Mouse (Mus musculus): ENCODE measurements around the gene Chd4.
"Not testable (repeated sequence)": the region's sequence is repeated elsewhere in the genome, so short reads cannot be mapped to it uniquely, and the experiment has no call there.

The Chd4 gene

DNA sequence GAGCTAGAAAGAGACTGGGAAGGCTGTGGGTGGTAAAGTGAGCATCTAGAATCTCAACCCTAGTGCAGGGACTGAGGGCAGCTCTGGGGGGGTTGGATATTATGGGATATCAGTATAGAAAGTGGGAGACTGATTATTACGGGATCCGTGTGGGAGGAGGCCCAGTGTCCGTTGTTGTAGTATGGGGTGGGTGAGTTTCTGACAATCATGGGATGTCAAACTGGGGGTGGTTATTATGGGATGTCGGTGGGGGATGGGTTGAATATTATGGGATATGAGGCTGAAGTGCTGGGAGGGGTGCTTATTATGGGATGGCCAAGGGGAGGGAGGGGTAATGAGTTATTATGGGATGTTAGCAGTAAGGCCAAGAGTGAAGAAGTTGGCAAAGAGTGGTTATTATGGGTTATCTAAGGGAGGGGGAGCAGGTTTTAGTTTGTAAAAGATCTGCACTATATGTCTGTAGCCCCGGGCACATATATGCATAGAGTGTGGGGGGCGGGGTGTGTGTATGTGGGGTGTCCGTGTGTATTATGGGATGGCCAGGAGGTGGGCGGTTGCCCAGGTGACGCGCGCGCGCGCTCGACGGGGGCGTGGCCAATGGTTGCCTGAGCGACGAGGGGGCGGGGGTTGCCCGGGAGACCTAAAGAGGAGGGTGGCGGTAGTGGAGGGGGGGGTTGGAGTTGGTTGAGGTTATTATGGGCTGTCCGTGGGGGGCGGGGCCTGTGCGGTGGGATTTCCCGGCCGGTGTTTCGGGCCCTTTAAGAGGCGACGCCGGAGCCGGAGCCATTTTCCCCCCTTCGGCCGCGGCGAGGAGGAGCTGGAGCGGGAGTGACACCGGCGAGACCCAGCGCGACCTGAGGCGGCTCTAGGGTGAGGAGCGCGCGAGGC lies at the start of gene Chd4:
Gene Chd4, plus strand, starts transcription at position 591 of the 888 bp plus-strand sequence.
- DNase-seq = peak; percentile 92

- DNase-seq = peak; percentile 81
Measured at GRCm38 (mm10) chr6:125046691-125047090, 49.1 kb upstream of the Chd4 start.

GRCm38 (mm10) chr6:125049678-125050077 lies 46.1 kb upstream of the Chd4 start, which contains the start of gene Acrbp:
TSS of gene Acrbp (plus strand) at chr6:125049689.
- DNase-seq = no peak

DNA sequence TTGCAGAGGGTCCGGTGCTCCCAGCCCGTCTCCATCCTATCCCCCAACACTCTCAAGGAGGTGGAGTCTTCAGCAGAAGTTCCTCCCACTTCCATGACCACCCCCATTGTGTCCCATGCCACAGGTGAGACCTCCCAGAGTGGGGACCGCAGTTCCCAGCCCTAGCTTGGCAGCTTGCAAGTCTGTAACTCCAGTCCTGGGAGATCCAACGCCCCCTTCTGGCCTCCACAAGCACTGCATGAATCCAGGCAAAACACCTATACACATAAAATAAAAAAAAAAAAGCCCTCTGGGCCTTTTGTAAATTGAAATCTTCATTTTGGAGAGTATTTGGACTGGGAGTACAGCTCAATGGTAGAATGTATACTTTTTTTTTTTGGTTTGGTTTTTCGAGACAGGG lies 44.5 kb upstream of the Chd4 start:
- DNase-seq = no peak

DNA sequence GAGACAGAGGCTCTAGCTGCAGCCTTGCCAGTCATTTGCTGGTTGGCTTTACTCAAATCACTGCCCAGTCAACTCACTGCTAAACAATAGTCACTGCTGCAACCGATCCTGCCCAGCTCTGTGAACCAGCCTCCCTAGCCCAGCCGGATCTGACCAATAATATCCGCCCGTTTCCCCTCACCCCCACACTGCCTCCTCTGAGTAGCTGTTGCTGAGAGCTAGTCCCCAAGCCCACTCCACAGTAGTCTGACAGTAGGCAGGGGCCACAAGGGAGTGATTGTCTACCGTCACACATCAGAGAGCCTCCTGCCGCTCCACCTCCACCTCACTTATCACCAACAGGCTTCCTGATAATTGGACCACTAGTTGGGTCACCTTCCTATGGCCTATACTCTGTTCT lies 34.3 kb upstream of the Chd4 start:
- no peak for DNase-seq

- no peak for DNase-seq
Measured at GRCm38 (mm10) chr6:125062511-125062910, 33.3 kb upstream of the Chd4 start.

GRCm38 (mm10) chr6:125063906-125064305 lies 31.9 kb upstream of the Chd4 start:
- no peak for DNase-seq

DNA sequence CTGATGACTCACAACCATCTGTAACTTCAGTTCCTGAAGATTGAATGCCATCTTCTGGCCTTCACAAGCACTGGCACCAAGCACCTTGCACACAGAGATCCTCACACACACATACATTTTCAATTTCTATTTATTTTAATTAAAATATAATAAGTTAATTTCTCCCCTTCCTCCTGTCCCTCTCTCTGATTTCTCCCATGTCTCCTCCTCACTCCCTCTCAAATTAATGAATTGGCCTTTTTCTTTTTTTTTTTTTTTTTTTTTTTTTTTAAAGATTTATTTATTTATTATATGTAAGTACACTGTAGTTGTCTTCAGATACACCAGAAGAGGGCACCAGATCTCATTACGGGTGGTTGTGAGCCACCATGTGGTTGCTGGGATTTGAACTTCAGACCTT lies 30.6 kb upstream of the Chd4 start:
- not testable (repeated sequence) for DNase-seq

GRCm38 (mm10) chr6:125067571-125067995 lies 28.2 kb upstream of the Chd4 start, which contains the start of gene Lpar5:
TSS of gene Lpar5 (plus strand) at chr6:125067920.
- no peak for DNase-seq

DNA sequence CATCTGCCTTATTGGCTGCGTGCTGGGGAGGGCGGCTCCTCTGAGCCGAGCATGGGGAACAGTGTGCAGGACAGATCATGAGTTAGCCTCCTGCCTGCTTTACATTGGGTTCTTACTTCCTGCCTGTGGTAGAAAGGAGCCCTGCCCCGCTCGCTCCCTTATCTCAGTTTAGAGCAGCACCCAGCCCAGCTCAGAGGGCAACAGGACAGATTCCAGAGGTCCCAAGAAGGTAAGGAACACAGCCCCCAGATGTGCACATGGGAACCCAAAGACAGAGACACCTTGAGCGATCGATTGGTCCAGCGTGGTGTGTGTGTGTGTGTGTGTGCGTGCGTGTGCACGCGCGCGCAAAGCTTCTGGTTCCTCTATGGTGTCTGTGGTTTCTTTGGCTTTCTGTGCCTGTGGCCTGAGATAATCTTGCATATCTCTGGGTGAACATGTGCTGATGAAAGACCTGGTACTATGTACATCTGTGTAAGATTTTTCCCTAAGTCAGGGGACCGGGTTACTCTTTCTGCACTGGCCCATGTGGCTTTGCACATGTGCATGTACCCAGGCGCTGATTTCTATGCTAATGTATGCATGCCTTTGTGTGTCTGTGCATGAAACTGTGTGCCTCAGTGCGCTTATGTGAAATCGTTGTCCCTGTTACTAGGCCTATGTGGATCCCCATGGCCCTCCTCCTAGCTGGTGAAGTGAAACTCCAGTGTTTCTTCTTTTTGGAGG lies 24.4 kb upstream of the Chd4 start:
- DNase-seq = no peak

GRCm38 (mm10) chr6:125071896-125072279 lies 23.9 kb upstream of the Chd4 start:
- DNase-seq = peak; percentile 18

GRCm38 (mm10) chr6:125073825-125074224 lies 22.0 kb upstream of the Chd4 start:
- no peak for DNase-seq

- DNase-seq = no peak
Measured at GRCm38 (mm10) chr6:125081394-125081793, 14.4 kb upstream of the Chd4 start.

DNA sequence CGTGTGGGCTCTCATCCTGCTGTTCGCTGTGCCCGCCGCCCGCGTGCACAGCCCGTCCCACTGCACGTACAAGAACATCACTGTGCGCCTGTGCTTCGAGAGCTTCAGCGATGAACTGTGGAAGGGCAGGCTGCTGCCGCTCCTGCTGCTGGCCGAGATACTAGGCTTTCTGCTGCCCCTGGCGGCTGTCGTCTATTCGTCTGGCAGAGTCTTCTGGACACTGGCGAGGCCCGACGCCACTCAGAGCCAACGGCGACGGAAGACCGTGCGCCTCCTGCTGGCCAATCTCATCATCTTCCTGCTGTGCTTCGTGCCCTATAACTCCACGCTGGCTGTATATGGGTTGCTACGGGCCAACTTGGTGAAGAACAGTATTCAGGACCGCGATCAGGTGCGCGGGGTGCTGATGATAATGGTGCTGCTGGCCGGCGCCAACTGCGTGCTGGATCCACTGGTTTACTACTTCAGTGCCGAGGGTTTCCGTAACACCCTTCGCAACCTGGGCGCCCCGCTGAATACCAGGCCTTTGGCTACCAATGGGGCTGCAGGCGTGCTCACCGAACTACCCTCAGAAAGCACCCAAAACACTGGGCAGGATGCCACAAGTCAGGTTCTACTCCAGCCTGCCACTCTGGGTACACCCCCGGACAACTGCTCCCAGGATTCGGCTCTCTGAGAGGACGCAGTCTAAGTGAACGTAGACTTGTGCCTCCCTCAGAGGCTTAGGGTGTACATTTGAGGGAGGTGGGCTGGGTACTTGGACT lies 13.8 kb upstream of the Chd4 start:
- peak; percentile 90 for DNase-seq

GRCm38 (mm10) chr6:125082801-125083386 lies 12.9 kb upstream of the Chd4 start:
- no peak for DNase-seq

- DNase-seq = peak; percentile 67
Measured at GRCm38 (mm10) chr6:125084424-125084823, 11.4 kb upstream of the Chd4 start.

DNA sequence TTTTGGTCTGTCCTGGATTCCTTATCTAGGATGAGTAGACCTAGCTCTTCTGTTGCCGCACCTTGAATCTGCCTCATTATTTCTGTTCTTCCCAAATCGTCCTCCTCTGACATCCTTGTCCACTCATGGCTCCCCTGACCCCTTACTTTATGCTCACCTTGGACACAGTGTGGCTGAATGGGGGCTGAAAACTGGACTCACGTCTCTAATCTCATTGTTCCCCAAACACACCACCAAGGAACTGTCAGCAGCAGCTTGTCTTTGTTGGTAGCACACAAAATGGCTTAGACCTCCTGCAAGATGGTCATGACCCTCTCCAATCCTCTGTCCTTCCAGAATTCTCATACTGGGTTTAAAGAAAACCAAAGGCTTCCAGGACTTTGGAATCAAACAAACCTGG lies 7.8 kb upstream of the Chd4 start:
- no peak for DNase-seq

DNA sequence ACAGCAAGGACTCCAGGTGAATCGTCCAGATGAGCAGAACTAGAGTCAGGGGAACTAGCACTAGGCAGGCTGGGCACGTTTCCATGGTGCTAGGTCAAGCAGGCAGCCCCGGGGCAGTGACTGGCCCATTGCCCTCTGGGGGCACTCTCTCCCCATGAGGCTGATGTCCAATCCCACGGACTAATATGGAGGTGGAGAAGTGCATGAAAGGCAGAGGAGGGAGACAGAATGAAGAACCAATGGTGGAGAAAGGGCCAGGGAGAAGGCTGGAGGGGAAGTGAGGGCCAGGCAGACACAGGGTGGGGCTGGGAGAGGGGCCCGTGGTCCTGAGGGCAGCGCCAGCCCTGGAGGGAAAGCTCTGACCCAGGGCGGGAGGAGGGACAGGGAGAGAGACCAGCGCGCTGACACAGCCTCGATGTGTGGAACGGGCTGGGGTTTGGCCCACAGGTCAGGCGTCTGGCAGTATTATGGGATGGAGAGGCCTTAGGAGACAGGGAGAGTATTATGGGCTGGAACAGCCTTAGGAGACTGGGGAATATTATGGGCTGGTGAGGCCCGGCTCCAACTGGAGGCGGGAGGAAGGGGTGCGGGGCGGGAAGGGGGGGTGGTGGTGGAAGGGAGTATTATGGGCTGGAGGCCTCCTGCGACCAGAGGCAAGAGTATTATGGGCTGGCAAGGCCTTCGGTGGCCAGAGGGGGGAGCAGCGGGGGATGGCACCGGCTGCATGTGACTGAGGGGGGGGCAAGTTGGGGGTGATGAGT lies 7.0 kb upstream of the Chd4 start:
- DNase-seq = peak; percentile 87

- peak; percentile 79 for DNase-seq
Measured at GRCm38 (mm10) chr6:125089521-125090321, 6.1 kb upstream of the Chd4 start.

GRCm38 (mm10) chr6:125090341-125091085 lies 5.3 kb upstream of the Chd4 start:
- DNase-seq = no peak

Measured in kidney, adult 18-20 months (tissue).